Mouse (Mus musculus): Measurements from ENCODE around the gene Mmgt1.

DNA sequence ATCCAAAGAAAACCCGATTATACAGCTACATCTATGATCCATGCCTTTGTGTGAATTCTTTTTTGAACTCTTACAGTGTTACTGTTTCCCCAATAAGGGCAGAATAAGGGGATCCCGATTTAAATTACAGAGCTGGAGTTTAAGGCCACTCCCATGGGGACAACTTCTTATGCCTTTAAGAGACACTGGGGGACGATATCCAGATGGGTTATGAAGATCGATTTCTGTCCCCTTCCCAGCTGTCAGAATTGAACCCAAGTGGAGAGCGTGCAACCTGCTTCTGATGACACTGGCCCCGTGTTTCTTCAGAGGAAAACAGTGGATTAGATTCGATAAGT lies 11.4 kb upstream of the Mmgt1 start:
- TF ChIP-seq CTCF (IDR thresholded peaks at IDR 0.05; ENCODE audit: low read depth) (no peak), EP300 (optimal IDR thresholded peaks at IDR 0.05) (no peak)

All from stomach, postnatal 0 days (tissue).